Mouse (Mus musculus) thymus, postnatal 25 days (tissue): Measurements from ENCODE around the gene Rnf6.
"Not testable (repeated sequence)": the region's sequence is repeated elsewhere in the genome, so short reads cannot be mapped to it uniquely, and the experiment has no call there.

Experiments
- DNase-seq: peaks from one replicate; pipeline ENCODE4 v3.0.0; 2022

Rnf6 gene

DNA sequence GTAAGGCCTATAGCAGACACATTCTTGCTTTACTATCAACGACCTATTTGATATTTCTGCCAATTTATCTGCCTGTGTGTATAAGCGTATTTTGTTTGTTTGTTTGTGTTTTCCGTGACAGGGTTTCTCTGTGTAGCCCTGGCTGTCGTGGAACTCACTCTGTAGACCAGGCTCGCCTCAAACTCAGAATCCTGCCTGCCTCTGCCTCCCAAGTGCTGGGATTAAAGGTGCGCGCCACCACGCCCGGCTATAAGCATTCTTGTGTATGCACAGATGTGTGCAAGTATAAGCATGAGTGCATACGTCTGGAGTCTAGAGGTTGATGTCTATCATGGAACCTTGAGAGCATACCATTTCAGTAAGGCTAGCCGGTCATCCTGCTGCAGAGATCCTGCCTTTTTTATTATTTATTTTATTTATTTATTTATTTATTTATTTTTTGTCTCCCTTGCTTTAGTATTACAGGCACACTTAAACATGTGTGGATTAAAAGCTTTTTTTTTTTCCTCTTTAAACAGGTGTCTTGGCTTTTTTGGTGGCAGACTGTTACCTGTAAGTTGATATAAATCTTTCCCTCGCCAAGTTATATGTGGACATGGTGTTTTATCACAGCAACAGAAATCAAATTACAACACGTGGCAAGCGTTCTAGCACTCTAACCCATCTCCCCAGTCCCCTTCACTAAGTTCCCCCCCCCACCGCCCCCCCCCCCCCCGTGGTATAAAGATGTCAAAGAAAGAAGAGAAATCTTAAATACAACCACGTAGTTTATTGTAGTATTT, 8.7 kb upstream of the Rnf6 start:
- DNase-seq: no peak

DNA sequence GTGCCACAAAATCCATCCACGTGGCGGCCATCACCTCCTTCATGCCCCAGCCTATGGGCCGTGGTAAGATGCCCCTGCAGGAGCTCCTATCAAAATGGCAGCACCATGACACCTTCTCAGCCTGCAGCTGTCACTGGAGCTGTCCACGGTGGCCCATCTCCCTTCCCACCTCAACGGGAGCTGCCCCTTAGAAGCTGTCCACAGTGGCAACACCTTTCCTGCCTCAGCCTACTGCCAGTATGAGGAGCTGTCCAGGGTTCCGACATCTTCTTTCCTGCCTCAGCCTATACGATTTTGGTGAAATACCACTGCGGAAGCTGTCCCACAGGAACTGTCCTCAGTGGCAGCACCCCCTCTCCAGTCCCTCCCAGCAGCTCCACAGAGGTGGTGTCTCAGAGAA, 6.1 kb upstream of the Rnf6 start:
- no peak for DNase-seq

DNA sequence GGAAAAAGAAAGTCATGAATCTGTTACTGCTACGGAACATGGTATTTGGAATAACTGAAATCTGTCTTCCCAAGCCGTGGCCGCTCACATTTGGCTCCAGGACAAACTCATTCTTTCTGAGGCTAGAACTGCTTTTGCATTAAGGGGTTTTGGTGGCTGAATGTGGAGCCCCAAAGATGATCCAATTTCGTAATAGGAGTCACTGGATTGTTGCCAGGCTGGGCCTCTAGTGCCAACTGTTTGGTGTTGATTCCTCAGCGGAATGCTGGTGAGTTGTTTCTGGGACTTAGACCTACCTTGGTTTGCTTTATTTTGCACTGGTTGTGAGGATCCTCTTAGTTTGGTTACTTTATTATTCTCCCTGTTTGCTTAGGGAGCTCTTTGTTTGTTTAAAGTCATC, 2.4 kb upstream of the Rnf6 start:
- no peak for DNase-seq

DNA sequence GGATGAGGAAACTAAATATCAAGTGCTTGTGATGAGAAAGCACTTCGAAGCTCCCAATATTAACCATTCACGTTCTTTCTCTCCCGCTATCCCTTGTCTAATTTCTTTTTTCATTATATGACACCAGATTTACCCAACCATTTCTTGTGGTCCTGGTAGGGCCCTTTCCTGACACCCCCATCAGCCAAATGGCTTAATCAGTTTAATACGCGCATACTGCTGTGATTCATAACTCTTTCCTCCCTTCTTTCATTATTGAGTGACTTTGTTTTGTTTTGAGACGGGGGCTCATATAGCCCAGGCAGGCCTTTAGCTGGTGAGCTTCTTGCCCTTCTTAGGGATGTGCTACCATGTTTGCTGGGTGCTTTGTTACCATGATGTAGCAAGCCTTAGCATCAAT, 367 bp upstream of the Rnf6 start:
- no peak for DNase-seq

DNA sequence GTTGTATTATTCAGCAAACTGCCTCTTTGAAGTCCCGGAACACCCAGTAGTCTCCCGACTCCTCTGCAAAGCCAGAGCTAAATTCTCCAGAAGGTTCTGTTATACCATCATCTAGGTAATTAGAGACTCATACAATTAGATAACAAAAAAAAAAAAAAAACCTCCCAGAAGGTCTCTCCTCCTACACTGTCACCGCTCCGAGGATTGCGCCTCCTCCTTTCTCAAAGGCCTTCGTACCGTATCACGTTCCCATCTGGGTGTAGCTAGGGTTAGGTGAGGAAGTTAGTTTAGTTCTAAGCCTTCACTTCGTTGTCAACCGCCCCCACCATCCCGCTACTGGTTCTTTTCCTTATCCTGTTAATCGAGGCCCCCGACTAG, 865 bp downstream of the Rnf6 start:
- DNase-seq: no peak

DNA sequence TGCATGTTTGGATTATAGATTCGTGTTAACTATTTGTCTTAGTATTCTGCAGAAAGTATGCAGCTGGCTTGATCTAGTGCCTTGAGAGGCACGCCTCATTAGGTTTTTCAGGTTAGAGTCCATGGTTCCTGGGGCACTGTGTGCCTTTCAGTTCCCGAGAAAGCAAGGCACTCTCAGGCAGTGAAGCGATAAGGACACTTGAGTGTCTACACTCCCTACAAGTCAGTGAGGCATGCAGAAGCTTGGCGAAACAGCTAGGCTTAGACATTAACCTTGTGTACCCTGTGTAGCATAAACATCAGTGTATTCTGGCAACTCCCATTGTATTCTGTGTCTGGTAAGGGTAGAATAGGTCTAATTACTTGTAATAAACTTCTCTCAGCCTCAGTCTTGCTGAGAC, 15.8 kb downstream of the Rnf6 start:
- no peak for DNase-seq

DNA sequence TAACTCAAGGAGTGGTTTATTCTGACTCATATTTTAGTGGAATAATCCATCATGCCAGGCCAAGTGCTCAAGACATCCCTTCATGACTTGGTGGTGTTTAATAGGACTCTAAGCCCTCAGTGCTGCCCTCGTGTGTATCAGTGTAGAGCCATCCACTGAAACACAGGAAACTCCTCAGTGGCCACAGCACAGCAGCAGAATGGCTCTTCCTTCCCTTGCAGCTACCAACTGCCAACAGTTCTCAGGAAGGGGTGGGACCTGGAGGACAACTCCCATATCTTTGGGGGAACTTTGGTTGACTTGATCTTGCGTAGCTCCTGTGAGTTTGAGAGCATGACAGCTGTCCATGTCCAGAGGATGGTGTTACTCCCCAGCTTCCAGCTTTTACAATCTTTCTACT, 17.4 kb downstream of the Rnf6 start:
- no peak for DNase-seq

DNA sequence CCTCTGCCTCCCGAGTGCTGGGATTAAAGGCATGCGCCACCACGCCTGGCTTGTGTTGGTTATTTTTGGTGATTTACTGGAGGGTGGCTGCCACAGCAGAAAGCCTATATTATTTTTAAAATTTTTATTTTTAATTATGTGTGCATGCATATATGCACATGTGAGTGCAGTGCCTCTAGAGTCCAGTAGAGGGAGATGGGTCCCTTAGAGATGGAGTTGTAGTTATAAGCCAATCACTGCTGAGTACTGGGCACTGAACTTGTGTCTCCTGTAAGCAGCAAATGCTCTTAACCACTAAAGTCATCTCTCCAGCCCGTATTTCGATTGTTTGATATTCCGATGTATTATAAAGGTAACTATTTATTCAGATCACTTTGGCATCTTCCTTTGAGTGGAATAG, 20.8 kb downstream of the Rnf6 start:
- DNase-seq: no peak

DNA sequence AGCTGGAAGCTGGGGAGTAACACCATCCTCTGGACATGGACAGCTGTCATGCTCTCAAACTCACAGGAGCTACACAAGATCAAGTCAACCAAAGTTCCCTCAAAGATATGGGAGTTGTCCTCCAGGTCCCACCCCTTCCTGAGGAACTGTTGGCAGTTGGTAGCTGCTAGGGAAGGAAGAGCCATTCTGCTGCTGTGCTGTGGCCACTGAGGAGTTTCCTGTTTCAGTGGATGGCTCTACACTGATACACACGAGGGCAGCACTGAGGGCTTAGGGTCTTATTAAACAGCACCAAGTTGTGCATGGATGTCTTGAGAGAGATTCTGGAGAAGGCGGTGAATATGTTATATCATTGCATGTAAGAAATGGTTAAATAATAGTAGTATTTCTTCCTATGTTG, 21.8 kb downstream of the Rnf6 start:
- DNase-seq: no peak

DNA sequence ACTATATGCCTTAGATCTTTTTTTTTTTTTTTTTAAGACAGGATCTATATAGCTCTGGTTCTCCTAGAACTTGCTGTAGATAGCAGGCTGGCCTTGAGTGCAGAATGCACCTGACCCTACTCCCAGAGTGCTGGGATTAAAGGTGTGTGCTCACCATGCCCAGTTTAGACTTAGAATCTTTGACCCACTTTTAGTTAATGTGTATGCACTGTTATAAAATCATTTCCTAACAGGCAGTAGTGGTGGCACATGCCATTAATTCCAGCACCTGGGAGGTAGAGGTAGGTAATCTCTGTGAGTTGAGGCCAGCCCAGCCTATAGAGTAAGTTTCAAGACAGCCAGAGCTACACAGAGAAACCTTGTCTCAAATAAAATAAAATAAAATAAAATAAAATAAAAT, 22.3 kb downstream of the Rnf6 start:
- no peak for DNase-seq

DNA sequence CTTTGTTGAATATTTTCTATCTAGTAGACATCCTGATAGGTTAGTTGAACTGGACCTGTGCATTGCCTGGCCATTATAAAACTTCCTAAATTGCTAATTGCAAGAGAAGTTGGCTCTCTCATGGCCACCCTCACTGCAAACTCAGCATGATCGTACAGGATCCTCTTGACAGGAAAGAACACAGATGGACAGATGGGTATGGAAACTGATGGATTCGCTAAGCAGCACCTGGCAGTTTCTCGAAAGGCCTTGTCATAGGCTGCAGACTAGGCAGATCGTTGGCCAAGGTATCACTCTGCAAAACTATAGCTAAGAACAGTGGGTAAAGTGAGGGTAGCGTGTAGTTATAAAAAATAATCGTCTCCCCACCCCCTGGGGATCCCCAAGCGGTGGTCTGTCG, 28.0 kb downstream of the Rnf6 start:
- no peak for DNase-seq

DNA sequence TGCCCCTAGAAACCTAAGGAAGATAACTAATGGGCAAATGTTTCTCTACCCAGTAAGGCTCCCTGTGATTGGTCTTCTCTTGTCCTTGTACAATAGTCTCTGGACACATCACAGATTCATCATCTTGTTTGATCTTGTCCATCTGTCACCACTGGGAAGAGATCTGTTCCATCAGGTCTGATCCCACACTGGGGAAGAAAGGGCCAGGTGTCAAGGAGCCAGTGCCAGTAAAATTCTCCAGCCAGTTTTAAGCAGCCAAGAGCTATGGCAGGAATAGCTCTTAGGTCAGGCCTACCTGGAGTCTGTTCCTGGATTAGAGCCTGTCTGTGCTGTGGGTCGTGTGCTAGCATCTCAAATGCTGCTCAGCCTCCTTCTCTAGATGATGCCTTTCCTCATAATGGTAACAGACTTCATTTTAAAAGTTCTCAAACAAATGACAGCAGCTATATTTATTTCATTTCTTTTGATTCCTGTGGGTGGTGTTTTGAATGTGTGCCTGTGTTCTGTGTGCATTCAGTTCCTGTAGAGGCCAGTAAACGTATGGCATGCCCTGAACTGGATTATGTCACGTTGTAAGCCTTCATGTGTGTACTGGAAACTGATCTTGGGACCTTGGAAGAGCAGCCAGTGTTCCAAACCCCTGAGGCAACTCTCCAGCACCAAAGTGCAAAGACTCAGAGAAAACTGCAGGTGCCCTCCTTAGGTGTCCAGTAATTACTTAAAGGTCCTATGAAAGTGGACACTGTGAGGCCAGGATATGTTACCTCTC, 30.7 kb downstream of the Rnf6 start:
- DNase-seq: no peak

DNA sequence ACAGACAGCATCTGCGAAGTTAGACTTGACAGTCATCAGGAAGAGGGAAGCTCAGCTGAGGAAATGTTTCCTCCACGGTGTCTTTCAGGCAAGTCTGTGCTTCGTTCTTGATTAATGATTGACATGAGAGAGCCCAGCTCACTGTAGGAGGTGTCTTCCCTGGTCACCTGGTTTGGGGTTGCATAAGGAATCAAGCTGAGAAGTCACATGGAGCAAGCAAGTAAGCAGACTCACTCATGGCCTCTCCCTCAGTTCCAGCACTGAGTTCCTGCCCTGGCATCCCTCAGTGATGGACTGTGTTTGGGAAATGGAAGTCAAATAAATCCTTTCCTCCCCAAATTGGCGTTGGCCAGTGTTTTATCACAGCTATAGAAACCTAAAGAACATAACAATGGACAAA, 31.3 kb downstream of the Rnf6 start:
- no peak for DNase-seq

DNA sequence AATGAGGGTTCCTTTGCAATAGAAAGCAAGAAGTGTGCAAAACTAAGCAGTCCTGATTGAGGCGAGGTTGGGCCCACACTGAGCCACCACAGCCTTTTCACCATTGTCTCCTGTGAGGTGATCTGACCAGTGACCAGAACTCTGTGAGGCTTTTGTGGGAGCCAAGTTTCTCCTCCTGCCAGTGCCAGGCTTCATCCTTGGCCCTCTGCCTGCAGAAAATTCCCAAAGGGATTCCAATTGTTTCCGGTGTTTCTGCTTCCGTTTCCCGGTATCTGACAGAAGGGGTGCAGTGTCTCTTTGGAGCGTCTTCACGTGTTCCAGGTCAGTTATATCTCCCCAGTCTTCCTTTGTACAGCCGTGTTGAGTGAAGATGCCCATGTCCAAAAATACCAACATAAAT, 32.6 kb downstream of the Rnf6 start:
- no peak for DNase-seq

DNA sequence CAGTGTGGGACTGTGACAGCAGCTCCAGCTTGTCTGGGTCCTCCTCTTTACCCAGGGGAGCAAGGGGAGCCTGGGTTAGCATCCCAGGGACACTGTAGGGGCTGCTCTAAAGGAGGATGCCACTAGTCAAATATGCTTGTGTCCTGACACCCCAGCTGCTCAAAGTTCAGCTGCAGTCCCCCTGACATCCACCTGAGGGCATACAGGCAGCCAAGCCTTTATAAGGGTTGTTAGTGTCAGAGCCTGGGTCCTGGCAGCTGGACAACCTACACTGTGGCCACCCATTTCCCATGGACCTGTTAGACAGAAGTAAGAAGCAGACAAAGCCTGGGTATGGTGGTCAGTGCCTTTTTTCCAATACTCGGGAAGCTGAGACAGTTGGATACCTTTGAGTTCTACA, 33.2 kb downstream of the Rnf6 start:
- no peak for DNase-seq

DNA sequence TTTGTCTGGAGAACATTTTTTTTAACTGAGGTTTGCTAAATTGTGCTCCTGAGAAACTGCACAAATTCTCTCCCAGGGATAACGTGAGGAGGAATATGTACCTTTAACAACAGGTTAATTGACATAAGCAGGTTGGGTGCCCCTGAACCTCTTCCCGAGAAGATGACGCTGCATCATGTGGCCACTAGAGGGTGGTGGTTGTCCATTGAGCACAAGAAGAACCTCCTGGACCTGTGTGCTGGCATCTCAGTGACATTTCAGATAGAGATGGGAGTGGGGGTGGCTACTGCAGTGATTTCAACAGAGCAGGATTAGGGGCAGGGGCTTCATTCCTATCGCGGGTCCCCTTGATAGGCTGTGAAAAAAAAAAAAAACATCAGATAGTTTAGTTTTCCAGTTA, 33.9 kb downstream of the Rnf6 start:
- DNase-seq: peak; percentile 59

DNA sequence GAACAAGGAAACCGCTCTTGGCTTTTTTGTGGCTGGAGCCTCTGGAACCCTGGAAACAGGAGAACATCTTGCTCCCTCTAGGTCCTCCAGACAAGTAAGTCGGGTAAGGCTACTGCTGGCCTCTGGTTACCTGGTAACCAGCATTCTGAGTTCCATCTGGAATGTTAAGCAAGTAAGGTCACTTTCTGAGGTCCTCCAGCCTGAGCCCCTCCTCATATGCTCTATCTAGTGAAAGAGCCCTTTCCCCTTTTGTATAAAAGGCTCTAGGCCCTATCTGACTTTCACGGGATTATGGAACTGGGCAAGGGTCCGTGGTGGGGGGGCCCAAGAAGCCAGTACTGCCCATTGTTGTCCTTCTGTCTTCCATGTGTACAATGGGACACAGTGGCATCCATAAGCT, 36.2 kb downstream of the Rnf6 start, which contains the start of gene 1700001J03Rik:
TSS of gene 1700001J03Rik (minus strand) at position 101 of the 400 bp plus-strand sequence.
- DNase-seq: not testable (repeated sequence)

DNA sequence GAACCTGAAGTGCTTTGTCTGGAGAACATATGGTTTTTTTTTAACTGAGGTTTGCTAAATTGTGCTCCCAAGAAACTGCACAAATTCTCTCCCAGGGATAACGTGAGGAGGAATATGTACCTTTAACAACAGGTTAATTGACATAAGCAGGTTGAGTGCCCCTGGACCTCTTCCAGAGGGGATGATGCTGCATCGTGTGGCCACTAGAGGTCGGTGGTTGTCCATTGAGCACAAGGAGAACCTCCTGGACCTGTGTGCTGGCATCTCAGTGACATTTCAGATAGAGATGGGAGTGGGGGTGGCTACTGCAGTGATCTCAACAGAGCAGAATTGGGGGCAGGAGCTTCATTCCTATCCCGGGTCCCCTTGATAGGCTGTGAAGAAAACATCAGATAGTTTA, 48.6 kb downstream of the Rnf6 start:
- DNase-seq: peak; percentile 4

DNA sequence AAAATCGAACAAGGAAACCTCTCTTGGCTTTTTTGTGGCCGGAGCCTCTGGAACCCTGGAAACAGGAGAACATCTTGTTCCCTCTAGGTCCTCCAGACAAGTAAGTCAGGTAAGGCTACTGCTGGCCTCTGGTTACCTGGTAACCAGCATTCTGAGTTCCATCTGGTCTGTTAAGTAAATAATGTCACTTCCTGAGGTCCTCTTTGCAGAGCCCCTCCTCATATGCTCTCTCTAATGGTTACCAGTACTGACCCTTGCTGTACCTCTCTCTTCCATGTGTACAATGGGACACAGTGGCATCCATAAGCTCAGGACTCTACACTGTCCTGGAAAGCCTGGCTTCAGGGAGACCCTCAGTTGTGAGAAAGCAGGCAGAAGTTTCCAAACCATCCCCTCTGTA, 50.7 kb downstream of the Rnf6 start, which contains the start of gene Gm6309:
TSS of gene Gm6309 (minus strand) at position 101 of the 400 bp plus-strand sequence.
- not testable (repeated sequence) for DNase-seq

DNA sequence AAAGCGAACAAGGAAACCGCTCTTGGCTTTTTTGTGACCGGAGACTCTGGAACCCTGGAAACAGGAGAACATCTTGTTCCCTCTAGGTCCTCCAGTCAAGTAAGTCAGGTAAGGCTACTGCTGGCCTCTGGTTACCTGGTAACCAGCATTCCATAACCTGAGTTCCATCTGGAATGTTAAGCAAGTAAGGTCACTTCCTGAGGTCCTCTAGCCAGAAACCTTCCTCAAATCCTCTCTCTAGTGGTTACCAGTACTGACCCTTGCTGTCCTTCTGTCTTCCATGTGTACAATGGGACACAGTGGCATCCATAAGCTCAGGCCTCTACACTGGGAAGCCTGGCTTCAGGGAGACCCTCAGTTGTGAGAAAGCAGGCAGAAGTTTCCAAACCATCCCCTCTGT, 60.9 kb downstream of the Rnf6 start, which contains the start of gene Gm5565:
TSS of gene Gm5565 (minus strand) at position 101 of the 400 bp plus-strand sequence.
- not testable (repeated sequence) for DNase-seq
